Mouse (Mus musculus): ENCODE results near the gene Mthfsd.

GRCm38 (mm10) chr8:121115948-121116347, 7.8 kb upstream of the Mthfsd start, which contains the start of gene Foxc2:
- TF ChIP-seq POLR2A (IDR thresholded peaks at IDR 0.05; ENCODE audit: extremely low read depth, insufficient read depth, low read length) (no peak), CTCF (IDR thresholded peaks at IDR 0.05; ENCODE audit: low read depth, low read length) (no peak)

All from liver, adult 2 months (tissue).